Mouse (Mus musculus) MEL-GATA-1-ER (cell line): ENCODE measurements around the gene Pank4.

Experiments
- DNase-seq: peaks from one replicate; pipeline ENCODE4 v3.0.0-alpha.2; 2012; ENCODE audit warnings: low read depth; ENCODE audit errors: extremely low read depth

Pank4 gene

DNA sequence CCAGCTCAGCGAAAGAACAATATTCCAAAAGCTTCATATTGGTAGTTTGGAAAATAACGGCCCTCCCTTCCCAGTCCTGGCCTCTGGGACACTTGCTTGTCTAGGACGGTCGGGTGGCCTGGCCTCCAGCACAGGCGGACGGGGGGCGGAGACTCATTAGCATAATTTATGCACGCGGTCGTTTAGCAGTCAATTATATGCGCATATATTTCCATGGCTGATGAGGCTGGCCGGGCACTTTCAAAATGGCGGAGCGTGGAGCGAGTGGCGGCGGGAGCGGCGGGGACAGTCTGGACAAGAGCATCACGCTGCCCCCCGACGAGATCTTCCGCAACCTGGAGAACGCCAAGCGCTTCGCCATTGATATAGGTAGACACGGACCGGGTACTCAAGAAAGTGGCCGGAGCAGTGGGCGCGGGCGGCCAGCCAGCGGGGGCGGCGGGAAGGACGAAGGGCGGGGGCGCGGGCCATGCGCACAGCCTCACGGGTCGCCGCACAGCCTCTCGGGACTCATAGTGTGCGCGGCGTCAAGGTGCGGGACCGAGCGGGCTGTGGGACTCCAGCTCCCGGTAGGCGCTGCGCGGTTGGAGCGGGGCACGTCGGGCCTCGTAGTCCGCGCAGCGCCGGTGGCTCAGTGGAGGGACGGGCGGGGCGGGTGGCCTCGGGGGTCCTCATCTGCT, at the start of gene Pank4:
Gene Pank4 (plus strand): TSS at position 223 of the 680 bp plus-strand sequence.
- peak; percentile 70 for DNase-seq

DNA sequence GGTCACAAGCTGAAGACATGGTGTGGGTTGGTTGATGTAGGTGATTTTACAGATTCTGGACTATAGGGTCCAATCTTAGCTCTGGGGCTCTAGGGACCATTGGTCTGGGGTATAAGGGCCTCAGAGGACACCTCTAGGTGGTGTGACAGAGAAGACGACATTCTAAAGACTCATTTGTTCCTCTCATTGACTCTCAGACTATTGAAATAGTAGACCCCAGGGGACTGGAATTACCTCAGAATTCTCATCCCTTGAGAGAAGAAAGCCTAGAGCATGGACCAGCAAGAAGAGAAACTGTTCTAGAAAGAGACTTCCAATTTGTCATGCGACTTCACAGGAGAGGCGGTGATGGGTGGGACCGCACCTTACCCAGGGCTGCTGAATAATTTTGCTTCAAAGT, 49.7 kb upstream of the Pank4 start:
- no peak for DNase-seq

- DNase-seq = no peak
Observed at GRCm38 (mm10) chr4:154914707-154915106, 49.2 kb upstream of the Pank4 start.

DNA sequence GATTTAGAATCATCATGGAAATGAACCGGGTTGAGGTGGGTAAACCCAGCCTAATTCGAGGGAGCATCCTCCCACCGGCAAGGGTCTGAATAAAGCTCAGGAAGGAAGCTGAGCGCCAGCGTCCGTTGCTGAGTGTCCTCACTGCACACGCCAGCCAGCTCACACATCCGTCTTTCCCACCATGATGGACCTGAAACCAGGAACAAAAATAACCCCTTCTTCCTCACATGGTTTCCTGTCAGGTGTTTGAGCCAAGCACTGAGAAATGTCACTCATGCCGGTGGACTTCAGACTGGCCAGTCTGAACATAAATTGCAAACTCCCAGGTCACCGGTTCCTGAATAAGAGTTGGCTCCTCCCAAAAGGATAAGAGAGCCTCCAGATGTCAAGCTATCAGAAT, 48.6 kb upstream of the Pank4 start:
- DNase-seq = no peak

- no peak for DNase-seq
Observed at GRCm38 (mm10) chr4:154916662-154917061, 47.3 kb upstream of the Pank4 start.

DNA sequence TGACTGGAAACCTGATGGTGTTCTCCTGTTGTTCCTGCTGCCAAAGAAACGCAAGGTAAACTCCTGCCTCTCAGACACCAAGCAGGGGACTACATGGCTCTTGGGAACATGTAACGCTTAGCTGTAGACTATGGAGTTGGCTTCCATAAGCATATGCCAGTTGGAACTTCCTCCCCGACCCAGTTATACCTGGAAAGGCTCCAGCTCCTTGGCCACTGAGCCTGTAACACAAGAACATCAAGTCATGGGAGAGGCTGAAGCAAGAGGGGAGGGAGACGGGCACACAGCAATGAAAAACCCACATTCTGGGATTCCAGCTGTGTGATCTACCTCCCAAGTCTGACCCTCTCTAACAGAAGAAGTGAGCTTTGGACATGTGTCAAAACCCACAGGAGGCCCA, 41.6 kb upstream of the Pank4 start:
- no peak for DNase-seq

DNA sequence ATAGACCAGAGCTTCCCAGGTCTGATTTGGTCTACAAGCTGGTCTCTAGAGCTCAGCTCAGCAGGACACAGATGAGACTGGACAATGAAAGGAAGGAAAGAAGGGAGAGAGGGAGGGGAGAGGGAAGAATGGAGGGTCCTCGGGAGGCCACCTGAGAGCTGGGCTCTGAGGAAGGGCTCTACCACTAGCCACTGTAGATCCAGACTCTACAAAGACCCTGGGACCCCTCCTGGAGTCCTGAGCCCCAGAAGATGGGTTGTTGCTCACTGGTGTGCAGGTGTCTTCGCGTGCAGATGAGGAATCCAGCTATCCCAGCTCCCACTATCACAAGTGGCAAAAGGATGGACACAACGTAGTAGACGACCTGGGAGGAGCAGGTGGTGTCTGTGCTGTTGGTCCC, 41.0 kb upstream of the Pank4 start:
- DNase-seq = no peak

DNA sequence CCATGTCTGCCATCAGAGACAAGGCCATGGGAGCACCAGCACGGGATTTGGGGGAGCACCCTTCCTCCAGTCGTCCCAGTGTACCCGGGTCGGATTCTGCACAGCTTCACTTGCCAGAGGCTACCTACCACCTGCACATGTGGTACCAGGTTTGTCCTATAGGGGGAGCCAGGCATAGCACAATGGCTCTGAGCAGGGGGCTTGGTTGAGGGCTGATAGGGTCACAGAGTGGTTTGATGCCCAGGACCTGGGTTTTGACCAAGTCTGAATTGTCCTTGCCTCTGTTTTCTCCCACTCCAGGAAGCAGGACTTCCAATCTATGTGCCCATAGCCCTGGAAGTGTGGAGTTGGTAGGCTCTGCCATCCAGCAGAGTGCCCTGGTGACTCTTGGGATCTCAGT, 38.5 kb upstream of the Pank4 start:
- DNase-seq = no peak

DNA sequence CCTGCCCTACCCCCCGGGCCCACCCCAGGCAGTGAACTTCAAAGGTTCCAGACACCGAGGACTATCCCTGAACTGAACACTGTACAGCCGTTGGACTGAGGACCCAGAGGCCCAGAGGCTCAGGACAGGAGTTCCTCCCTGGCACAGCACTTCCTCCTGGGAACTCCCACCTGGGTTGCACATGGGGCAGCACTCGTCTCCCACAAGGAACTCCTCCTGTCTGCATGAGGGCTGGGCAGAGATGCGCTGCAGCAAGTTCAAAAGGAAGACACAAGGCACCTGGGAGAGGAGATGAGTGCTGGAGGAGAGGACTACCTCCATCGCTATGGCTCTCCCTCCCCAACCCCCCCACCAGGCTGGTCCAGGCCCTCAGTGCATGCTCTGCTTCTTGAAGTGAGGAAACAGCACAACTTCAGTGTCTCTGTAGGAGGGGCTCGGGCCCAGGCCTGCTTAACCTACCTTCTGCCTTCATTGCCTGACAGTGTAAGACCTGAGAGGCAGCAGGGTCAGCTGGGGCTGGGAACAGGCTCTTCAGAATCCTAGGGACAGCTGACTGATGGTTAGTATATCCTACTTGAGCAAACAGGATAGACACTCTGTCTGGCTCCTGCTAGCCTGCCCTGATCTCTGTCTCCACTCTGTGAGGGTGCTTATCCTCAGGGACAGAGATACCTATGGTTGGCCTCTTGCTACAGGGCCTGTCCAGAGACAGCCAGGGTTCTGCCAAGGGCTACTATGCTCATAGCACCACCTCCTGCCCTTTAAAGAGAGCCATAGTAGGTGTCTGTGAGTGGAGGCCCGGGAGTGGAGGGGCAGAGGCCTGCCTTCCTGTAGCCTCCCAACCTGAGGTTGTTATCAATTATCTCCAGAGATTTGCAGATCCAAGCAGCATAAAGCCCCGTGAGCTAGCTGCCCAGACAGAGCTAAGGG, 36.7 kb upstream of the Pank4 start:
- DNase-seq = no peak

GRCm38 (mm10) chr4:154927899-154928337, 36.0 kb upstream of the Pank4 start:
- no peak for DNase-seq

DNA sequence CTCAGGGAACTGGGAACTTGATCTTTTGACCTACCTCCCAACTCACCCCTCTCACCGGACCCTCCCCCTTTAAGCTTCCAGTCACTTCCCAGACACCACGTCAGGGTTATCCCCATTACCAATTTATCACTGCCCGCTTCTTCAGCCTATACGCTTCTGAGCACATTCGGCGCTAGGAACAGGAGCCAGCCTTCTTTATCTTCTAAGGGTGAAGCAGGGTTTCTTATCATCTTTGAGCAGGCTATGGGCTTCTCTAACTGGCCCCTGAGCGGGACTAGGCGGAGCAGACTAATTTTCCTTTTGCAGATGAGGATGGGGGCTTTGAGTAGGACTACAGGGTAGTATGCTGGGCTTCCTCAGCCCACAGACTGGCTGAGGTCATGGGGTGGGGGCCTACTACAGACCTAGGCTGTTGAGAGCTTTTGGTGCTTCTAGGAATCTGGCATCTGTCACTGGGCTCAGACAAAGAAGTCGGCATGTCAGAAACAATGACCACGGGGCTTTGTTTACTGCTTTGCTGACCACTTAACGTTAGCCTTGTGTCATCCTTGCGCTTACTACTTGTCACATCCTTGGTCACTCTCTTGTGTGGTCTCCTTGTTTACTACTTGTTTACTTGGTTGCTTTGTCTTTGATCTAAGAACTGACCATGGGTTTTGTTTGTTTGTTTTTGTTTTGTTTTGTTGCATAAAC, 35.4 kb upstream of the Pank4 start, which contains the start of gene Tnfrsf14:
Gene Tnfrsf14 (minus strand): TSS at position 169 of the 693 bp plus-strand sequence.
- DNase-seq = peak; percentile 76

GRCm38 (mm10) chr4:154929088-154929660, 34.7 kb upstream of the Pank4 start:
- DNase-seq = no peak

DNA sequence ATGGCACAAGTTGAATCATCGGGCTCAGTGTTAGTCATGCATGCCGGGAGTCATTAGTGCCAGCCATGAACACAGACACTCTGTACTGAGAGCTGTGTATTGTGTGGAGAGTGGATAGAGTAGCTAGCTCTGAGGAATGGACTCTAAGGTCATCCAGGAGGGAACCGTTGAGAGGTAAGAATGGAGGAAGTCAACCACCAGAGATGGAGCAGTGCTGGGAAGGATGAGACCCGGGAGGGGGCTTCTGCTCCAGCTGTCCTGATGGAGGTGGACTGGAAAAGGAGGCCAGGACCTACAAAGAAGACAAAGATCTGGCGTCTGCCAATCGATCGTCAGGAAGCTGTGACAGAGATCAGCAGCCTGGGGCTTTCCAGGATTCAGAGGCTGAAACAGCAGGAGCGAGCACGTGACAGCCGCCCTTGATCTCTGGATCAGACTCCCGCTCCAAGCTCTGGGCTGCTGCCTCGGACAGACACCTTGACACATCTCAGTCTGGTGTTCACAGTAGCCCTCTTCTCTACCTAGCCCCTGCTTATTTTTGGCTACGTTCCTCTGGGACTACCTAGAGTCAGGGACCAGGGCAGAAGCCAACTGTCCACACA, 30.5 kb upstream of the Pank4 start:
- DNase-seq = no peak

DNA sequence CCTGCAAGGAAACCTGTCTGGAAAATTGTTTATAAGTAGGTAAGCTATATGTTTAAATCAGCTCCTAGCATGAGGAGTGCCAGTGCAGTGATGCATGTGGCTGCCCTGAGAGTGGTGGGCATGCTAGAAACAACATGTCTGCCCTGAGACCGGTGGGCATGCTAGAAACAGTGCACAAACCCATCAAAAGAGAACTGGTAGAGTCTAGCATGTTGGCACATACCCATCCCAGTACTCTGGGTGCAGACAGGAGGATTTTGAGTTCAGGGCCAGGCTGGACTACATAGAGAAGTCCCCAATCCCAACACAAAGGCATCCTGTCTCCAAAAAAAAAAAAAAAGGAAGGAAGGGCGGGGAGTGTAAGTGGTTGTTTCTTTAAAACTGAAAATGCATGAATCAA, 29.1 kb upstream of the Pank4 start:
- no peak for DNase-seq

DNA sequence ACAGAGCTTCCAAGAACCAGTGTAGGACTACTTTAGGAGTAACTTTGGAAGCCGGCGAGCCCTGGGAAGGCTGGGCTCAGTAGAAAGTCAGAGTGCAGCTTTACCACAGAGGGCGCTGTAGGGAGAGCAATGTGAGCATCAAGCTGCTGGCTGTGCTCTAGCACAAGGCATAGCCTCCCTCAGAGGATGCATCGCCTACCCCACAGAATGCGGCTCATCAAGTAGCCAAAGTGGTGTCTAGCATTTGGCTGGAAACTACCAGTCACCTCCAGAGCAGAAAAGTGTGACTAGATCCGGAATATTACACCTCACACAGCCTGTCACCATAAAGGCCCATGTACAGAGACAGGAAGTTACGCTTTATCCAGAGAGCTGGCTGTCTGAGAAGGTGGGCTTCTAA, 28.1 kb upstream of the Pank4 start:
- DNase-seq = no peak

DNA sequence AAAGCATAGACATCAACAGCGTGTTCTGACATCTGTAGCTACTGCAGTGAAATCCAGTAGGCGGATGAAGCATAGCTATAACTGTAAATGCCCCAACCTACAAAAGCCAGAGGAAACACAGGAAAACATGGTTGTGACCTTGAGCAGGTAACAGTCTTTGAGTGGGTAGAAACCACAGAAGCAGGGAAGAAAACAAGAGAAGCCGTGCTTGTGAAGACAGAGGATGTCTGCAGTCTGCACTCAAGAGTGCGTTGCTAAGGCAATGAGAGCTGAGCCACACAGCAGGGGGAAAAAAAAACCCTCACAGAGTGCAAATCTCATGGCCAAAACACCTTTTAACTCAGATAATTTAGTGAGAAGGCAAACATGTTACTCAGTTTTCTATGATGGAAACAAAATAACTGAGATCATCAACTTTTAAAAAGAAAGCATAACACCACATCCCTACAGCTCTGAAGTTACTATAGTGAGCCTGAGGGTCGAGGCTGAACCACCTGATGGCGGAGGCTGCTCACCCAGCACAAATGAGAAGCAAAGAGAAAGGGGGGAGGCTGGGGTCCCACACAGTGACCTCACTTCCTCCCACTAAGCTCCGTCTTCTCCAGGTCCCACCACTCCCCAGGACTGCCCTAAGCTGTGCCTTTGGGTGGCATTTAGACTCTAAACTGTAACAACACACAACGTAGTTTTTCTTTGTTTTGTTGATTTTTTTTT, 27.2 kb upstream of the Pank4 start:
- DNase-seq = no peak

DNA sequence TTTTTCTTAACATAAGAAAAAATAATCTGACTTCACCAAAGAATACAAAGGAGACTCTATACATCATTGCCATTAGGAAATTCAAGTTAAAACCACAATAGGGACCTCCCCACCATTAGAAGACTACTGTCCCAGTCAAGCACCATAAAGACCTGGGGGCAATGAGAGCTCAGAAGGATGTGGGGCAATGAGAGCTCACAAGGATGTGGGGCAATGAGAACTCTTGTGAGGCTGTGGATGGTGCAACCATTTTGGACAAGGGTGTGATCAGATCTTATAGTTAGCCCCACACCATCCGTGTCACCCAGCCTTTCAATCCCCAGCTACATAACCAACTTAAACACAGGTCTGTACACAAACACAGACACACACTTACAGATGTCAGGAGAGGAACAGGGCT, 26.2 kb upstream of the Pank4 start:
- DNase-seq = no peak

GRCm38 (mm10) chr4:154940156-154940555, 23.8 kb upstream of the Pank4 start:
- no peak for DNase-seq

GRCm38 (mm10) chr4:154941831-154942230, 22.1 kb upstream of the Pank4 start:
- DNase-seq = no peak

DNA sequence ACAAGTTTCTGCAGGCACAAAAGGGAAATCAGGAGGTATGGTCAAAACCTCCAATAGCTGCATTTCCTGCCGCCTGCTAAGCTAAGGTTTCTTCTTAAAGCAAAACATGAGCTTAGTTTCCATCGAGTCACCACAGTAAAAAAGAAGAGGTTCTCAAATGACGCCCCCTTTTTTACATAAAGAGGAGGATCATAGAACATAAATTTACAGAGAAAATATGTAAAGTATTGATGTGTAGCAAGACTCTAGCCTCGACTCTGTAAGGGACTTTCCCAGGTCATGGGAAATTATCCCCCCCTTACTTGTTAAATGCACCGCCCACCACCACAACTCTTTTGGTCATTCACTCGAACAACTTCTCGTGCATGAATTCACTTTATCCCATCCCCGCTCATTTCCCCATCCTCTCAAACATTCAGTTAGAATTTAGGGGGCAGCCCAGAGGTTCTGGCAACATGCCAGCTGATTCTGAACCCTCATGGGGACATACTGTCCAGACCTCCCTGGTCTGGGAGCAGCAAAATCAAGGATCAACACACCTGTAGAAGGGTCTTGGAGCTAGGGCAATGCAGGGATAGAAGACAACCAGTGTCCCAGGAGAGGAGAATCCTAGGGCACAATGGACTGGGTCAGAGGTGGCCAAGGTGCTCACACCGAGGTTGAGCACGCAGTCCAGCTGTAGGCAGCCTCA, 21.1 kb upstream of the Pank4 start:
- no peak for DNase-seq
